Mouse (Mus musculus) monocyte, adult 5-6 weeks (primary cell): Measurements from ENCODE around the gene Immp2l. TPM values are rescaled to one million over a fixed set of nuclear protein-coding genes. Genes with fewer than 3 reads are reported as not detected.

ENCODE experiments used
- ATAC-seq: fragments of 153-309, 156-312 bp; replicated peaks from 2 replicates; pipeline ENCODE4 v1.8.0; 2017; ENCODE audit warnings: mild to moderate bottlenecking; ENCODE audit not compliant: low TSS enrichment, insufficient number of reproducible peaks, severe bottlenecking, poor library complexity, low FRiP score
- total RNA-seq: library from RNA; stranded (forward); fragments of 200-1000, 200-491, 200-594 nt; gene quantifications from 3 replicates; pipeline ENCODE4 v1.2.3, GENCODE M21; 2017

The Immp2l gene
- total RNA-seq, 1 experiment from 2014 or later = not detected

- no peak for ATAC-seq
Observed at GRCm38 (mm10) chr12:41123207-41123606, 99.3 kb downstream of the Immp2l start.

- ATAC-seq = no peak
Observed at GRCm38 (mm10) chr12:41134885-41135284, 111.0 kb downstream of the Immp2l start.

DNA sequence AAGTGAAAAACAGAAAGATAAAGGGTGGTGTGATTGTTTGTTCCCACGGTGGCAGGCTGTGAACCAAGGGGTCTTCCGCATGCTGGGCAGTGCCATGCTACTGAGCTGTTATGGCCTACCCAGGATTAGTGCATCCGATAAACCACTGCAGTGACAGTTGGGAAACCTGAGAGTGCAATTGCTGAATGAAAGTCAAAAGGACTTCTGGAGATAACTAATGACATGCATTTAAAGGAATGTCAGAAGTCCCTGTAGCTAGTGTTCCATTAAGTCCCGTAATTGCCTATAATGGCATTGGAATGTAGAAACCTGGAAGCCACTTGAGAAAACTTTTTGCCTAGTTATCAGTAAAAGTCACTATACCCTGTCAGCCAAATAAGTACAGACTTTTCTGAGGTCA lies 135.7 kb downstream of the Immp2l start:
- no peak for ATAC-seq

GRCm38 (mm10) chr12:41167802-41168201 lies 143.9 kb downstream of the Immp2l start:
- ATAC-seq = no peak

- ATAC-seq = no peak
Observed at GRCm38 (mm10) chr12:41170051-41170450, 146.2 kb downstream of the Immp2l start.

GRCm38 (mm10) chr12:41182856-41183255 lies 159.0 kb downstream of the Immp2l start:
- no peak for ATAC-seq

GRCm38 (mm10) chr12:41185060-41185459 lies 161.2 kb downstream of the Immp2l start:
- no peak for ATAC-seq

- ATAC-seq = no peak
Observed at GRCm38 (mm10) chr12:41185509-41185908, 161.6 kb downstream of the Immp2l start.

- ATAC-seq = no peak
Observed at GRCm38 (mm10) chr12:41192829-41193228, 168.9 kb downstream of the Immp2l start.

GRCm38 (mm10) chr12:41196374-41196773 lies 172.5 kb downstream of the Immp2l start:
- no peak for ATAC-seq

- no peak for ATAC-seq
Observed at GRCm38 (mm10) chr12:41215186-41215585, 191.3 kb downstream of the Immp2l start.

- ATAC-seq = no peak
Observed at GRCm38 (mm10) chr12:41221893-41222292, 198.0 kb downstream of the Immp2l start.

DNA sequence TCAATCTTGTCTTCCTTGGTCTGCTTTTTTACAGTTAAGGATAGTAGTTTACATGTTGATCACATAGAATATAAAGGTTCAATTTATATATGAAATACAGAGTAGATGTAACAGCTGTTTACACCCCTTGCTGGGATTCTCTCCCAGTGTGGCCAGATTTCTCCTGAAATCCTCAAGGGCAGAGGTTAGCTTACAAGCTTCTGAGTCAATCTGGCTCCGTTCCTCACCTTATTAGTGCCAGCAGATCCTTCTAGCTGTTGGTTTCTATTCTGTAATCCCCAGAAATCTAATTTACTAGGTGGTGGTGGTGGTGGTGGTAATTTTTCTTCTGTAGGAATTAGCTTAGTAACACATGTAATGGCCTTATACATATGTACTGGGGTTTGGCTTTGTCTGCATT lies 199.8 kb downstream of the Immp2l start:
- no peak for ATAC-seq

DNA sequence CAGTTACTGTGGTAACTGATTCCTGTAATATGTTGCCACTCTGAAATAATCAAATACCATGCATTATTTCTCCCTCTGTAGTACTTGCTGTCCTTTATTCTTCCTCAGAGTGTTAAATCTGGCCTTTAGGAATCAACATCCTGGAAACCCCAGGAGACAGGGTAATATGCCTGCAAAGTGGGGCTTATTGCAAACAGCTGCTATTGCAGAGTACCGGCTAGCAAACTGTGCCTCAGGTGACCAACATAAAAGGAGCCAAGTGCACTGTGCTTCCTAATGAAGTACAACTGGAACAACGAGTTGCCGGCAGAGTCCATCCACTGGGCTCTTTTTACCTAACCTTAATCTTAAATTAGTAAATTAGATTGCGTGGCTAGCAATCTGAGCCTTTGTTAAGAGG lies 200.6 kb downstream of the Immp2l start:
- ATAC-seq = no peak

DNA sequence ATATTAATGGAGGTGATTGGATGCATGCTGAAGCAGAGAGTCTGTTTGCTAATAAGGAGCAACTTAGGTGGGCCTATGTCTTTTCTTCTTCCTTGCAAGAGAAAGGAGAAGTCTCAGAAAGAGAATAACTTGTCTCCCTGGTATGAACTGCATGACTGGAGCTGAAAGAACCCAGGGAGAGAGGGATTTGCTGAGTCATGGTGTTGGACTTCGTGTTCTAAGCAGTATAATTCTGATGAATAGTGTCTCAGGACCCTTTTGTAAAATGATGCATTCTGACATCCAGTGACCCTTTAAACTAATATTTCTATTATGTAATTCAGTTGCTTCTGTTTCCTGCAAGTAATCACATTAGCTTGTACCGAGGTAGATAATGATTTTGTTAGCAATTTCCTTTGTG lies 208.1 kb downstream of the Immp2l start:
- no peak for ATAC-seq

DNA sequence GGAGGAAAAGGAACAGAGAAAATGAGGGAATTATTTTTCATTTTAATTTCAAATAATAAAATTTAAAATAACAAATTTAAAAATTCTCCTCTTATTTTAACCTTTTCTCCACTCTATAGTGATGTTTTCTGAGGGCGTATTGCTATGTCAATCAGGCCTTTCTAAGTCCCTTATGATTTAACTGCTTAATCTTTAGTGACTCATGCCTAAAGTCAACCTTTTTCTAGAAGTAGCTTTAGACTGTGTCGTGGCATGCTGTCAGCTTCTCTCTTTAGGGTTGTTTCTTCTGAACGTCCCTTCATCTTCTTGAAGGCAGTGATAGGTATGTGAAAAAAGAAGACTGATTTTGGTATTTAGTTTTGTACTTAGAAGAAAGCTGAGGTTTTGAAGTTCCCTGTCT lies 214.0 kb downstream of the Immp2l start:
- no peak for ATAC-seq

GRCm38 (mm10) chr12:41241221-41241620 lies 217.3 kb downstream of the Immp2l start:
- ATAC-seq = no peak

- ATAC-seq = no peak
Observed at GRCm38 (mm10) chr12:41248254-41248653, 224.4 kb downstream of the Immp2l start.

- ATAC-seq = no peak
Observed at GRCm38 (mm10) chr12:41250123-41250522, 226.2 kb downstream of the Immp2l start.

DNA sequence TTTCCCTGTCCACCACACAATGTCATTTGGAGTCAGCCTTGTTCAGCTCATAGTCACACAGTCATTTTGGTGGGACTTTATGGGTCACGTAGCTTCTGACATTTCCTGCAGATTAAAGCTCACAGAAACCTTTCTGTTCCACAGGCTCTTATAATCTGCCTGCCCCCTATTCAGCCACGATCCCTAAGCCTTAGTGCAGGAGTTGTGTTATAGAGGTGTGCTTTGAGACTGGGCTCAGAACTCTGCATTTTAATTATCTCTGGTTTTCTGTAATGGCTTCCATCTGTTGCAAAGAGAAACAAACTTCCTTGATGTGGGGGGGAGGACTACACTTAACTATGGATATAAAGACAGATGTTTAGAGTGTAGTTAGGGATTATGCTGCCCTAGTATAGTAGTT lies 234.0 kb downstream of the Immp2l start:
- no peak for ATAC-seq

GRCm38 (mm10) chr12:41259608-41260007 lies 235.7 kb downstream of the Immp2l start:
- no peak for ATAC-seq
